ENCODE assay signal across 10 mouse cellular contexts in genomic region chr17:34285848-34286247, GRCm38 (mm10). TPM values are rescaled to one million over a fixed set of nuclear protein-coding genes. Genes with fewer than 3 reads are reported as not detected.
DNase-seq lines count a peak whose midpoint lies in the region; ATAC-seq lines count a peak whose summit lies in the region.
"Had no signal": no experiment of that assay in that cellular context is flagged by ENCODE, and none has a peak within 500 bp of the region (broad histone marks: within the 10 kb centered on the region; RNA-seq: fewer than 3 reads in every experiment).

No protein-coding gene starts in this region.

- no peaks in the 10 kb centered on the region for H3K4me1 ChIP-seq in hindbrain, embryonic 16.5 days (ENCODE audit: control insufficient read depth, insufficient read depth, low read depth, low read length)
- H3K4me1 ChIP-seq: limb, embryonic 12.5 days had no signal

- no peaks in the 10 kb centered on the region for H3K9me3 ChIP-seq in hindbrain, embryonic 16.5 days (ENCODE audit: control insufficient read depth, low read length)
- H3K9me3 ChIP-seq: limb, embryonic 12.5 days had no signal

- H3K4me2 ChIP-seq in hindbrain, embryonic 16.5 days (ENCODE audit: low read length): no peak overlapping the region
- H3K4me2 ChIP-seq: limb, embryonic 12.5 days had no signal

- no peaks in the 10 kb centered on the region; the same call in 1 of the 2 replicates for H3K27me3 ChIP-seq in hindbrain, embryonic 16.5 days (replicated peaks; ENCODE audit: control insufficient read depth, insufficient read depth, low read length)

- peak; percentile 43 for DNase-seq in embryo, embryonic 10 days (ENCODE audit: low spot score)
- DNase-seq in embryo, embryonic 9.5 days (ENCODE audit: extremely low spot score): no peak
- DNase-seq in spleen, adult 18-20 months: peak; percentile 62 to 76
- DNase-seq in spleen, adult 12 weeks (ENCODE audit: low spot score): no peak
- DNase-seq in lung, adult 18-20 months: peak; percentile 58 to 67
- DNase-seq in thymus, postnatal 25 days: peak; percentile 69
- DNase-seq in layer of hippocampus, postnatal 25 days (ENCODE audit: extremely low spot score in 1 of 2, low spot score in 1 of 2): no peak

- H3K4me3 ChIP-seq in hindbrain, embryonic 16.5 days (ENCODE audit: low read length): no peak overlapping the region
- H3K4me3 ChIP-seq: limb, embryonic 12.5 days had no signal

- ATAC-seq in hindbrain, embryonic 16.5 days: no peak

- 45% methylated on average over 4 of the region's 4 CpGs for WGBS in hindbrain, embryonic 16.5 days

- no peak overlapping the region for H3K9ac ChIP-seq in hindbrain, embryonic 16.5 days (ENCODE audit: low read depth, low read length)
- H3K9ac ChIP-seq: limb, embryonic 12.5 days had no signal

- H3K27ac ChIP-seq in hindbrain, embryonic 16.5 days (ENCODE audit: low read depth, low read length): no peak overlapping the region
- H3K27ac ChIP-seq: limb, embryonic 12.5 days had no signal

- H3K36me3 ChIP-seq in hindbrain, embryonic 16.5 days (ENCODE audit: control insufficient read depth, insufficient read depth, low read length): no peaks in the 10 kb centered on the region
- H3K36me3 ChIP-seq: limb, embryonic 12.5 days had no signal

RNA-seq across cellular contexts. Expression of gene H2-Aa, which starts 1.8 kb away (rescaled TPM):
- 0.59 and 0.80 TPM in 2 replicates for polyA plus RNA-seq in hindbrain, embryonic 16.5 days (2015; fragmentation: Nextera tagmentation; extraction: Ambion mirVana)
- 1 to 10 TPM; 1.1 to 1.3 TPM for total RNA-seq in layer of hippocampus, postnatal 25 days (2021)
- polyA plus RNA-seq: limb, embryonic 12.5 days had no signal

RNA-seq across cellular contexts. Expression of gene H2-Eb1, which starts 19.8 kb away (rescaled TPM):
- 3.5 and 4.3 TPM in 2 replicates for polyA plus RNA-seq in hindbrain, embryonic 16.5 days (2015; fragmentation: Nextera tagmentation; extraction: Ambion mirVana)
- 1 to 10 TPM; 1.0 to 1.6 TPM for total RNA-seq in layer of hippocampus, postnatal 25 days (2021)

RNA-seq across cellular contexts. Expression of gene H2-Ab1, which starts 28.4 kb away (rescaled TPM):
- polyA plus RNA-seq in hindbrain, embryonic 16.5 days (2015; fragmentation: Nextera tagmentation; extraction: Ambion mirVana): 1.7 and 2.3 TPM in 2 replicates
- 1 to 10 TPM; 1.0 to 1.7 TPM for total RNA-seq in layer of hippocampus, postnatal 25 days (2021)

RNA-seq across cellular contexts. Expression of gene H2-Eb2, which starts 39.6 kb away (rescaled TPM):
- polyA plus RNA-seq in hindbrain, embryonic 16.5 days (2015; fragmentation: Nextera tagmentation; extraction: Ambion mirVana): 0.25 and 0.31 TPM in 2 replicates
- not detected for total RNA-seq in layer of hippocampus, postnatal 25 days (2021)
- total RNA-seq: gastrocnemius, postnatal 4 days had no signal

RNA-seq across cellular contexts. Expression of gene H2-Ob, which starts 47.1 kb away (rescaled TPM):
- polyA plus RNA-seq in hindbrain, embryonic 16.5 days (2015; fragmentation: Nextera tagmentation; extraction: Ambion mirVana): 0.16 and 0.33 TPM in 2 replicates
- under 1 TPM; 0.25 to 0.47 TPM for total RNA-seq in layer of hippocampus, postnatal 25 days (2021)
- polyA plus RNA-seq: limb, embryonic 12.5 days had no signal

Comparison
In these comparisons a context has a peak if more than half of its experiments do, and no peak if none do; other contexts are left out.
1. DNase-seq: peak in embryo, embryonic 10 days (single experiment), spleen, adult 18-20 months (2 of 2), lung, adult 18-20 months (2 of 2) and thymus, postnatal 25 days (single experiment); none in embryo, embryonic 9.5 days (single experiment), spleen, adult 12 weeks (single experiment) and layer of hippocampus, postnatal 25 days (0 of 2).